Mouse (Mus musculus) neutrophil, adult 5-6 weeks (primary cell): Measurements from ENCODE around the gene Hsf5. TPM values are rescaled to one million over a fixed set of nuclear protein-coding genes. Genes with fewer than 3 reads are reported as not detected.

Experiments
- ATAC-seq: fragments of 151-379, 151-347 bp; 2 replicates; pipeline ENCODE4 v1.8.0; 2017; ENCODE audit warnings: mild to moderate bottlenecking, moderate TSS enrichment; ENCODE audit not compliant: insufficient number of reproducible peaks, poor library complexity, low FRiP score, severe bottlenecking; ENCODE audit errors: extremely low read depth
- total RNA-seq: library from RNA; stranded (forward); fragments of 200-1000 nt; gene quantifications from 2 replicates; pipeline ENCODE4 v1.2.3, GENCODE M21; 2017

Gene Hsf5
- total RNA-seq, 1 experiment from 2014 or later = not detected

DNA sequence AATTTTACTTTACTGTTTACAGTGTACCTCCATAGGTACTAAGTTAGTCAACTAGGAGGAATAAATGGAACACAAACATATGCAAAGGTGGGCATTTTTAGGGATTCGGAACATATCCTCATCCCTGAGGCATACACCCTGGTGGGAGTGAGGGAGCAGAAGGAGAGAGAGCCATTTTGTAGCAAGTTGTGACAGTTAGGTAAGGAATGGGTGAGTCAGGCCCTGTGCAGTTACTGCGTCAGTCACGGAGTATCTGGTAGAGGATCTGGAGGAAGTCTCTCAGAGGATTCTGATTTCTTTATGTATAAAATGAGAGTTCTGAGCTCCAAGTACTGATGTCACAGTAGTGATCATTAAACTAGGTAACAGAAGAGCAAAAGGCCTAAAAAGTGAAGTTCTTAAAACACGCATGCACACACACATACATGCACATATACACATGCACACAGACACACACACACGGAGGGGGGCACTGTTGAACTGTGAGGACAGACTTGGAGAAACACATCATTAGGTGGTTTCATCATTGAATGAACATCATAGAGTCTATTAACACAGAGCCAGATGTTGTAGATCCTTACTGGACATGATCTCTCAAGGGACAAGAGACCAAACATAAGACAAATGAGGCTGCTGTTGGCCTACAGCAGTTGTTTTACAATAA, 29.6 kb upstream of the Hsf5 start:
- ATAC-seq = no peak

DNA sequence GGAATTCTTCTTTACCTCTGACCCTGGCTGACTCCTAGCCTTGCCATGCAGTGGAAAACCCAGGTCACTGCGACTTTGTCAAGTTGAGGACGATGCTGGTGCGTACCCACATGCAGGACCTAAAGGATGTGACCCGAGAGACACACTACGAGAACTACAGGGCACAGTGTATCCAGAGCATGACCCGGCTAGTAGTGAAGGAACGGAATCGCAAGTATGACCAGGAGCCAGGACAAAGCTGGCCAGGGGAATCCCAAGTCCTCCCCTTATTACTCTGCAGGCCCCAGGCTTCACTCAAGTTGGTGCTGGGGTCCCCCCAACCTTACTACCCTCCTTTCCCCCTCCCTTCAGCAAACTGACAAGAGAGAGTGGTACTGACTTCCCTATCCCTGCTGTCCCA, 27.4 kb upstream of the Hsf5 start:
- no peak for ATAC-seq

- no peak for ATAC-seq
These were observed 26.0 kb upstream of the Hsf5 start for GRCm38 (mm10) chr11:87590841-87591525.

DNA sequence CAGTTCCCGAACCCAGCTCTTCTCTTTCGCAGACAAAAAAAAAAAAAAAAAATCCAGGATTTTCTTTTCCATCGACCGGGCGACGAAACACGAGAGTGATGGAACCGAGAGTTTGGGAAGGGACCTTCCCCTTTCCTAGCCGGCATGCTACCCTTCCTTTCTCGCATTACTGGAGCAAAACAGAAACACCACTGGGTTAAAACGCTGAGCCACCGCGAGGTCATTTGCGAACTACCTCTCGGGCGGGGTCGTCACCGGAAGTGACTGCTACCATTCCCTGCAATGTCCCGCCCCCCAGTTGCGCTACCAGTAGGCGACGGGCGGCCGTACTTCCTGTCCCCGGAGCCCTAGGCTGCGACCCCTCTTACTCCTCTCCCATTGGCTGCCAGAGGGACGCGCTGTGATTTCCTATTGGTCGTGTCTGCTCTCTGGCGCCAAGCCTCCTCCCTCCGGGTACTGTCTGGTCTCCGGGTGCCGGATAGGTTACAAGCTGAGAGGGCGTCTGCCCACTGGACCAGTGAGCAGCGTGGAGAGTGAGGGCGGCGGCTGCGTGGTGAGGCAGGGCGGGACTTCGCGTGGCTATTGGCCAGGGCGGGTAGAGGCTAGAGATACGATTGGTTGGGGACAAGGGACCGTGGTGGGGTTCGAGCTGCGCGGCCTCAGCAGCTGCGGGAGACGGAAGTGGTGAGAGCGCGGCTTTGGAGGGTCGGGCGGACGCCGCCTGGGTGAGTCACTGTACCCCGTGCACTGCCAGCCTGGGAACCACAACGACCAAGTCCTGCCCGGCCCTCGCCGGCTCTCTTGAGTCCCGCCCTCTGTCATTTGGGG, 25.2 kb upstream of the Hsf5 start, which contains the start of gene Mtmr4:
Mtmr4 (plus strand) TSS at position 637 of the 828 bp plus-strand sequence.
- peak; percentile 90 for ATAC-seq

DNA sequence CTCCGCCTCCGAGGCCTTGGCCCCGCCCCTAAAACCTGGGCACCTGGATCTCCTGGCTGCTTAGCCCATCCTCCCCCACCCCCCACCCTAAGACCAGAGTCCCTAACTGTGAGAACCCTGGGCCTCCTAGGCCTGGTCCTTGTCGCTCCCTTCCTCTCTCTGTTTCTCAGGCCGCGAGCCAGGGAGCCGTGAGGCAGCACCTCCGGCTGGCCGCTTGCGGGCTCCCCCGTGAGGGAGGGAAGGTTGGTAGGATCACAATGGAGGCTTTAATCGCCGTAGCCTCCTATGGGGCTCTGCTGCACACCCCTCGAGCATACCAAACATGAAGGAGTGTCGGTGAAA, 24.6 kb upstream of the Hsf5 start:
- ATAC-seq = no peak

- ATAC-seq = no peak
These were observed 24.0 kb upstream of the Hsf5 start for GRCm38 (mm10) chr11:87592713-87593598.

DNA sequence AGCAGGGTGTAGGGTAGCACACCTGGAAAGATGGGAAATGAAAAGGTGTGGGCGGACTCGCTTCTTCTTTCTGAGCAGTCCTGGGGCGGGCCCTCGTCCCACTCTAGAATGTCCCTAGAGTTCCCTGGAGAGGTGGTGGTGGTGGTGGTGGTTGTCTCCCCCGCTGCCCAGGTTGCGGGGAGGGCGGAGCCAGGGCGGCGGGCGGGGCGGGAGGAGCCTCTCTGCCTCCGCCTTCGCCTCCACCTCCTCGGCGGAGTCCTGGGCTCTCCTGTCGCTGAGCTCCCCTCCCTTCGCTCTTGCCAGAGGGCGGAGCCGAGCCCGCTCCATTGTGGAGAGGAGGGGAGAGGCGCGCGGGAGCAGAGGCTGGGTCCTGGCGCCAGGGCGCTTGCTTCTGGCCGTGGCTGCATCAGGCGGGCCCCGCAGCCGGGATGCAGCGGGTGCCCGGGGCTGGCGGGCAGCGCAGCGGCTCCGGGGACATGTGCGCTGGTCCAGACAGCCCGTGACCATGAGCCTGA, 21.6 kb upstream of the Hsf5 start:
- no peak for ATAC-seq

DNA sequence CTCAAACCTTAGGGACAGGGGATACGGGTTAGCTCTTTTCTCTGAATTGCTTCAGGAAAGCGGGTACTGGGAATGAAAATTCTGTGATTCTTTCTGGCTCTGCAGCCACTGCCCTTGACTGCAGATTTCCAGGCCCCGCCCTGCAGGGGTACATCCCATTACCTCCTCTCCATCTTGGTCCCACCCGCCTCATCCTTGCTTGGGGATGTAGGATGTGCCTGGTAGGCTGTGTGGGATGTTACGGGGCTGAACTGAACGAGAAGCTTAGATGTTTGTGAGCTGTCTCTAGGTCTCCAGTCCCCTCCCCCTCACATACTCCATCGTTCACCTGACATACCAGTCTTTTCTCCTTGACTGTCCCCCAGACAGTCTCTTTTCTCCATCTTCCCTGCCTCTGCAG, 21.0 kb upstream of the Hsf5 start:
- ATAC-seq = no peak

GRCm38 (mm10) chr11:87596492-87596891, 20.5 kb upstream of the Hsf5 start:
- ATAC-seq = no peak

GRCm38 (mm10) chr11:87597061-87597460, 19.9 kb upstream of the Hsf5 start:
- no peak for ATAC-seq

DNA sequence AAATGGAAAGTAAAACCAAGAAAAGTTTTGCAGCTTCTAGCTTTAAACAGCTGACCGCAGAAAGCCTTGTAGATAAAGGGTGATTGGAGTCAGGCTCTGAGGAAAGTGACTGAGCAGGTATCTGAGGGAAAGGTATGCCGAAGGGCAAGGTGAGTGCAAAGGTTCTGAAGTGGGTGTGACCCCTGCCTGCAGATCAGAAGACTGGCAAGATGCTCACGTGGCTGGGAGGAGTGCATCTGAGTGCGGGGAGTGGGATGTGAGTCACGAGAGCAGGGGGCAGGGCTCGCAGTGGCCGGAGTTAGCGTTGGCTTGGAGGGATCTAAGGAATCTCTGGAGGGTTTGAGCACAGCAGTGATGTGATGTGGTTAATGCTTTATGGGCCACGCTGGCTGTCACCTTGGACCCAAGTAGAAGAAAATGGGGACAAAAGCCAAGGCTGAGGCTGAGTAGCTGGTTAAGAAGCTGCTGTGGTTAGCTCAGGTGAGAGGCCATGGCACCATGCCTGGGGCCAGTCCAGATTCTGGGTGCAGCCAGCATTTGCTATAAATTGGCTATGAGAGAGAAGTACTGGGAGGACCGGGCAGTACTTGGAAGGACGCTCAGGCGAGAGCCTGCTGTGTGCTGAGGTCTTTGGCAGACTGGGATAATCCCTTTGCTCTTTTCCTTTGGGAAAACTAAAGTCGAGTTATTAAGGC, 17.4 kb upstream of the Hsf5 start:
- ATAC-seq = no peak

DNA sequence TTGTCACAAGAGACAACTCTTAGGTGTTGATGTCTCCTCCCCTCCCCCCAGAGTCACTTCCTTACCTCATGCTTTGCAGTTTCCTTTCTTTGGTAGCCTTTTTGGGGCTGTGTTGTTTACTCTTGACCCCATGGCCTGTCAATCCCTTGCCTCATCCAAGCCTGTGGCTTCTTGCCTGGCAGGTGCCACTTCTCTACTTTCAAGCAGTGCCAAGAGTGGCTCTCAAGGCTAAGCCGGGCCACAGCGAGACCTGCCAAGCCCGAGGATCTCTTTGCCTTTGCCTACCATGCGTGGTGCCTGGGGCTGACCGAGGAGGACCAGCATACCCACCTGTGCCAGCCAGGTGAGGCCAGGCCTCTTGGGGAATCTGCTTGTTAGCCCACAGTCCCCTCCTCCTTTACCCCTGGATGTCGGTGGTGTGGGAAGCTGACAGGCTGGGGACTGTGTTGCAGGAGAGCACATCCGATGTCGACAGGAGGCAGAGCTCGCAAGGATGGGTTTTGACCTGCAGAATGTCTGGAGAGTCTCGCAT, 16.6 kb upstream of the Hsf5 start:
- ATAC-seq = no peak

GRCm38 (mm10) chr11:87602234-87602633, 14.7 kb upstream of the Hsf5 start:
- ATAC-seq = no peak

- ATAC-seq = no peak
These were observed 13.4 kb upstream of the Hsf5 start for GRCm38 (mm10) chr11:87603571-87603970.

GRCm38 (mm10) chr11:87609264-87609663, 7.7 kb upstream of the Hsf5 start:
- no peak for ATAC-seq

GRCm38 (mm10) chr11:87611547-87611946, 5.4 kb upstream of the Hsf5 start:
- no peak for ATAC-seq

GRCm38 (mm10) chr11:87613972-87614371, 3.0 kb upstream of the Hsf5 start:
- ATAC-seq = no peak

DNA sequence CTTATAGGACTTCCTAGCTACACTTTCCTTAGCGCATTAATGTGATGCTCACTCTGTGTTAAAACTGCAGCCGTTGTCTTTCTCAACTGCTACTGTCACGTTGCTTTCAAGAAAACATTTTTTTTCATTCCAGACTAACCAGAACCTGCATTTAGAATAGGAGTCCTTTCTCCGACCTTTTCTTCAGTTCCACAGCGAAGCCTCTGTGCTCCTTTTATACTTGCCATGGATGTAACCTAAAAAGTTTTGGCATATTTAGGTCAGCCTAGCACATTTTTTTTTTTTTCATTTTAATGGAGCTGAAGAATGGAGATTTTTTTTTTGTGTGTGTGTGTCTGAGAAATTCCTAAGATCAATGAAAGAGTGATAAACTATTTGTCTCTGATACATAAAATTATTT, 1.4 kb upstream of the Hsf5 start:
- no peak for ATAC-seq
